Mouse (Mus musculus): ENCODE measurements around the gene Mccc1.

Mccc1 gene

DNA sequence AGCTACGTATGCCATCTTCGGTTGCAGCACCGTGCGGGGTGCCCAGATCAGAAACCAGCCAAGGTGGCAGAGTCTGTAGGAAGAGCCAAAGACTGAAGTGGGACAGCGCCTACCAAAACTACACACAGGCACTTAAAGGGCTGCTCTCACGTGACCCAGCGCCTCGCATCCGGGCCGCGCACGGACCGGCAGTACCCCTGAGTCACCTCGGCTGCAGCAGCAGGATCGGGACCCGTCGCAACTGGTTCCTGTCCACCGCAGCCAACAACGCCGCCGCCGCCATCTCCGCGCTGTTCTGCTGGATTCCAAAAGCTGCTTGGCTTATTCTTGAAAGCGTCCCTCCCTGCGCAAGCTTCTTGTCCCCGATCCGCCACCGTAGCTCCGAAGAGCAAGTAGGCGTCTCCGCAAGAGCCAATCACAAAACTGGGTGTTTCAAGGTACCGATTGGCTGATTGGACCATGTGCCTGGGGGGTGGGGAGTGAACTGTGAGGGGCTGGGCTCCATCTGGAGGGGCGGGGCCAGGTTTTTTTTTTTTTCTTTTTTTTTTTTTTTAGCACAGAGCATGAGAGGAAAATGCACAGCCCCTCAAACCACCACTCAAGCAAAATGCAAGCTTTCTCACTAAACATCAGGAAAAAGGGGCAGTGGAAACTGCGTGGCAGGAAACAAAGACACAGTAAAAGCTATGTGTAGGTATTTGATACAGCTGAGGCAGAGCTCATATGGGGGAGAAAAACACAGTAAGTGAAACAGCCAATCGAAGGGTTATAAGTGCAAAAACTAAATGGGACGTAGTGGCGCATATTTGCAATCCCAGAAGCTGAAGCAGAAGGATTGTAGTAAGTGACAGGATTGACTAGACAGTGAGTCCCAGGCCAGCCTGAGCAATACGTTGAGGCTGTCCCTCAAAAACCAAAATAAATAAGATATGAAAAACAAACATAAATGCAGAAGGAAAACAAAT is at the start of gene Mccc1:
Gene Mccc1 (minus strand): TSS at position 404 of the 965 bp plus-strand sequence.
- in situ Hi-C loops (cut with MboI; ENCODE audit: low sequenced_read_pairs) = no loop called here

- in situ Hi-C loops (cut with MboI; ENCODE audit: low sequenced_read_pairs) = no loop called here
Measured at GRCm38 (mm10) chr3:36049106-36049505, 48.6 kb upstream of the Mccc1 start.

DNA sequence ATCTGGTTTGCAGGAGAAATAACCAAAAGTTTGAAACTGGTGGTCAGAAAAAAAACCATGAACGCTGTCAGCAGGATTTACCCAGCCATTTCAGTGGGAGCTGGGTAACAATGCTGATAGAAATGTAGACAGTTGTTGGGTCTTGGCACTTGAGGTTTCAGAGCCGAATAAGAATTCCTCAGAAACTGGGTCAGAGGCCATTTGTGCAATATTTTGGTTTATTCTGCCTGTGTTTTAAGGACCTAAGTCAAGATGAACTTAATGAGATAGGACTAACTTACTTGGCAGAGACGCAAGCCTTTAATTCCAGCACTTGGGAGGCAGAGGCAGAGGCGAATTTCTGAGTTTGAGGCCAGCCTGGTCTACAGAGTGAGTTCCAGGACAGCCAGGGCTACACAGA is 44.6 kb upstream of the Mccc1 start:
- in situ Hi-C loops (cut with MboI; ENCODE audit: low sequenced_read_pairs) = no loop called here

GRCm38 (mm10) chr3:36044520-36044919 is 44.0 kb upstream of the Mccc1 start:
- in situ Hi-C loops (cut with MboI; ENCODE audit: low sequenced_read_pairs) = no loop called here

GRCm38 (mm10) chr3:36031740-36032510 is 31.4 kb upstream of the Mccc1 start:
- in situ Hi-C loops (cut with MboI; ENCODE audit: low sequenced_read_pairs) = no loop called here

DNA sequence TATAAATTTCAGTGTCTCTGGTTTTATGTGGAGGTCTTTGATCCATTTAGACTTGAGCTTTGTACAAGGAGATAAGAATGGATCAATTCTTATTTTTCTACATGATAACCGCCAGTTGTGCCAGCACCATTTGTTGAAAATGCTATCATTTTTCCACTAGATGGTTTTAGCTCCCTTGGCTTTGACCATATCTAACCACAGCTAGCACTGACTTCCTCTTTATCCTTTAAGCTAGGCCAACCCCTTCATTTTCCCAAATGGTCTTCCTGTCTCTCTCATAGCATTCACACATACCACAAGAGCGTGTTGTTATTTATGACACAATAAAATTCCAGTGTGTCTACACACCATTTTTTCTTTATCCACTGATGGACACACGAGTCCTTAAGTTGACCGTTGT is 29.5 kb upstream of the Mccc1 start:
- in situ Hi-C loops (cut with MboI; ENCODE audit: low sequenced_read_pairs) = no loop called here

GRCm38 (mm10) chr3:36025732-36026131 is 25.3 kb upstream of the Mccc1 start:
- in situ Hi-C loops (cut with MboI; ENCODE audit: low sequenced_read_pairs) = no loop called here

DNA sequence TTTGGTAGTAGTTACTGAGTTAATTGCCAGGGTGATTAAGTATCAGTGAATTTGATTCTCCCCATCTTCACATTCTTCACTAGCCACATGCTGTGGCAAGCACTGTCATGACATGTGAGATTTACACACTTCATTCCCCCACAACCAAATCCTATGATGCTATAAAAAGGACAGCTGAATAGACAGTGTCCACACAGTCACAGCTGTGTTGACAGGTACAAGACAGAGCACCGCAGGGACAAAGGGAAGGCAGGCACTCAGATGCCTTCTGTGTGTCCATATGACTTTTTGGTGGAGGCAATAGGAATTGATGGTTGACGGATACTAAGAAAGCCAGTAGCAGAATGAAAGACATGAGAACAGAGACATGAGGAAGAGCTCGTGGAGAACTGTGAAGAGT is 10.8 kb upstream of the Mccc1 start:
- in situ Hi-C loops (cut with MboI; ENCODE audit: low sequenced_read_pairs) = no loop called here

DNA sequence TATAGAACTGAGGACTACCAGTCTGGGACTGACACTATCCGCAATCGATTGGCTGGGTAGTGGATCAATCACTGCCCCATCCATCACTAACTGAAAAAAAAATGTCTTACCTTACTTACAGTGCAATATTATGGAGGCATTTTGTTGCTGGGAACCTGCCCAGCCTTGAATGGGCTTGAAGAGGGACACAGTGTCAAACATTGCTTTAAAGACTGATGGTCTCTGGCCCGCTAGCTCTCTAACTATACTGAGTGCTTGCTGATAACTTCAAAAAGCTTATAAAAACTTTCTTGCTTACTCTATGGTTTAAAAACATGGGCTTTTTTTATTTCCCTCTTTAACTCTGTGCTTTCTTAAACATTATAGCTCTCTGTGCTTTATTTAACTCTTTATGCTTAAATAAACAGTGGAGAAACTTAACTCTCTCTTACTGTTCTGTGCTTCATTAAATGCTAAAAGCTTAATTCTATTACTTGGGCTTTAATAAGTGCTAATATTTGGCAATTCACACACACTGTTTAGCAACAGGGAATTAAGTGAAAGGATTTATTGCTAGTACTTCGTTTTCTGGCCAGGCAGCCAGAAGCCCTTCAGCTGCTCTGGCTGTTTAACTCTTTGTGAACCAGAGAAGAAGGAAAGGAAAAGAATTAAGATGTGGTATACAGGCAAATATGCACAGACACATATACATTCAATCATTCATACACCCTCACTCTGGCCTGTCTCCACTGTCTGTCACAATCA is 8.1 kb upstream of the Mccc1 start:
- in situ Hi-C loops (cut with MboI; ENCODE audit: low sequenced_read_pairs) = no loop called here

DNA sequence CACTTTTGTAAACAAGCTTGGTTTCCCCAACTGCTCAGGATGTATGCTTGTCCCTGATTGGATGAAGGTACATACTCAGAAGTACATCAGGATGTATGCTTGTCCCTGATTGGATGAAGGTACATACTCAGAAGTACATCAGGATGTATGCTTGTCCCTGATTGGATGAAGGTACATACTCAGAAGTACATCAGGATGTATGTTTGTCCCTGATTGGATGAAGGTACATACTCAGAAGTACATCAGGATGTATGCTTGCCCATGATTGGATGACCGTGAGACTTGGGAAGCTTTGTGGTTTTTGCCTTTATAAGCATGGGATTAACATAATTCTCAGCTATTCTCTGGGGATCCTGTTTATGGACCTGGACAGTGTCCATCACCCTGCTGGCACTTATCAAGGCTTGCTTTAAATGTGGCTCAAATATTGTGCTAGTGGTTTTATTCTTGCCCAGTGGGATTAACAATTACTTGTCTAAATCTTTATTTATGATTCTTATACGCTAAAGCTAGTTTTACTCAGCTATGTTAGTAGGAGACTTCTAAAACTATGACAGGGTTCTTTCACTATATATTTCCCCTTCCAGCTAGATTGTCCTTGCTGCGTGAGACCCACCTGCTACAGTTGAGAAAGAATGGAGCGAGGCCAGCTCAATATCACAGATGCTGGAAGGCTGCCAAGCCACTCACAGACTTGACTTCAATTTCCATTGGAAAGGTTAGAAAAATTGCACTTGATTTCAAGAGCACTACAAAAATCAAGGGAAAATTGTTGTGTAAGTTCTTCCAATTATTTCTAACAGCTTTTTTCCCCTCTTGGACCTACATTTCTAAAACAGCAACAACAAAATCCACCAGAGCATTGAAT is 3.8 kb upstream of the Mccc1 start:
- in situ Hi-C loops (cut with MboI; ENCODE audit: low sequenced_read_pairs) = no loop called here

DNA sequence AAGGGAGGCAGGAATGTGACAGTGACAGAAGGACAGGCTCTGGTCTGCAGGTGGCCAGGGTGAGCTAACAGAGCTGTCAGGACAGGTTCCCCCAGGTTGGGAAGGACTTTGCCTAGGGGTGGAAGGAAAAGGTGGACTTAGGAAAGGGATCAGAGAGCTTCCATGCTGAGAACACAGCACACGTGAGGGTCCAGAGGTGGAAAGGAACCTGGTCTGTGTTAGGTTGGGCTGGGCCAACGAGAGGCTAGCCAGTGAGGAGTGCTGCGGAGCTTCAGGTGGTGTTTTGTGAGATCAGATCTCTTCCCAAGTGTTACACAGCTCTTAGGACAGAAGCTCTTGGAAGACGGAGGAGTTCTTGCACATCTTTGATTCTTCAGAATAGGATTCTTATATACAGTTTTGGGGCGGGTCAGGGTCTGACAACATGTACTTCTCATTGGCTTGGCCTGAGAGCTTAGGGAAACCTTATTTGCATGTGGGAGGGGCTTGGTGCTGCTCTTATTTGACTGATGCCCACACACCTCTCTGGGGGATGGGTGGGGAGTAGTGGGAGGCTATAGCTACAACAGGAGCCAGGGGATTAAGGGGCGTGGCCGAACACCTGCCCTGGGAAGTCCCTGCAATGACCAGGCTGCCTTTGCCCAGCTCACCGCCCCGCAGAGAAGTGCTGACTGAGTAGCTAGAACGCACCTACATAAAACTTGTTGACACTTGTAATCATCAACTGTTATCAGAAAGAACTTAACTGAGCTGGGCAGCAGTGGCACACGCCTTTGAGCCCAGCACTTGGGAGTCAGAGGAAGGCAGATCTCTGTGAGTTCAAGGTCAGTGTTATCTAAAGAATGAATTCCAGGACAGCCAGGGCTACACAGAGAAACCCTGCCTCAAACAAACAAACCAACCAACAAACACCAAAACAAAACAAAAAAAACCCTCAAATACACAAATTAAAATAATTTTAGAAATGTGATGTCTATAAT is 5.6 kb downstream of the Mccc1 start:
- in situ Hi-C loops (cut with MboI; ENCODE audit: low sequenced_read_pairs) = no loop called here

DNA sequence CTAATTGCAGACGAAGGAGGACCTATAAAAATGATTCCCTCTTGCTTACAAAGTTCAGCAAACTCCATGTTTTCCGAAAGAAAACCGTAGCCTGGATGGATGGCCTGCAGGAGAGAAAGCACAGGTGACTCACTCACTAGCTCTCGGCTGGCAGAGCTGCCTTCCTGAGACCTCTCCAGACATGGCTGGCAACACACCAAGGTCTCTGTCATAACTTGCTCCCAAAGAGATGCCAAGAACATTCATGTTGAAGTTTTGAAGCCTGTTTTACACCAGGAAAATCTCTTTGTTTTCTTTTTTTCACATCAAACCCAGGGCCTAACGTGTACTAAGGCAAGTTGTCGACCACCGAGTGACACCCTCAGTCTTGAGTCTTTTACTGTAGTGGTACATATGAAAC is 9.8 kb downstream of the Mccc1 start:
- in situ Hi-C loops (cut with MboI; ENCODE audit: low sequenced_read_pairs) = no loop called here

GRCm38 (mm10) chr3:35988031-35988430 is 12.4 kb downstream of the Mccc1 start:
- in situ Hi-C loops (cut with MboI; ENCODE audit: low sequenced_read_pairs) = loop anchor here (10.0 kb wide), 1 partner anchor 147 kb away; no protein-coding TSS in a partner anchor

DNA sequence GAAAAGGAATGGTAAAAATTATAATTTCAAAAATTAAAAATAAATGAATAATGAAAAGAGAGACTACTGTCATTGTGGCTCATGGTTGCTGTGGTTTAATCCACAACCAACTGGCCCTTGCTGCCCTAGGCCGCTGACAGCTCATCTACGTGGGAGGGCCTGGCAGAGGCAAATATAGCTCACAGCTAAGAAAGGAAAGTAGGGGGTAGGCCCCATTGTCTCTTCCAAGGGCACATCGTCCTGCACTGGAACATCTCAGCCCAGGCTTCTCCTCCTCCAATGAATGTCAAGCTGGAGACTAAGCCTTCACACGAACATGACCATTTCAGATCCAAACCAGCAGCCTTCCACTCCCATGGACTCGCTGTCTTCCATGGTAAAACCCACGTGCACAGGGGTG is 14.2 kb downstream of the Mccc1 start:
- in situ Hi-C loops (cut with MboI; ENCODE audit: low sequenced_read_pairs) = loop anchor here (10.0 kb wide), 1 partner anchor 149 kb away; no protein-coding TSS in a partner anchor

- in situ Hi-C loops (cut with MboI; ENCODE audit: low sequenced_read_pairs) = loop anchor here (10.0 kb wide), 1 partner anchor 279 kb away; no protein-coding TSS in a partner anchor
Measured at GRCm38 (mm10) chr3:35973551-35973950, 26.9 kb downstream of the Mccc1 start.

DNA sequence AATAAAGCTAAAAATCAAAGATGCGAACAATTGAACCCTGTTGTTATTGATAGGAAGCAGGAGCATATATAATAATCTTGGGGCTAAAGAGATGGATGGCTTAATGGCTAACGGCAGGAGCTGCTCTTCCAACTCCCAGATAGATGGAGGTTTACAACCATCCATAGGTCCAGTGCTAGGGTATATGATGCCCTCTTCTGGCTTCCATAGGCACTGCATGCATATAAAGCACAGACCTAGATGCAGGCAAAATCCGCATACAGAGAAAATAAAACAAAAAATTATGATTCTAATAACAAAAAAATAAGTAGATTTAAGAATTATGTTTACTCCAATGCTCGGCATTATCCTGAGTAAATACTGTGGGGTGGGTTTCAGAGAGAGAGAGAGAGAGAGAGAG is 27.5 kb downstream of the Mccc1 start:
- in situ Hi-C loops (cut with MboI; ENCODE audit: low sequenced_read_pairs) = loop anchor here (10.0 kb wide), 1 partner anchor 278 kb away; no protein-coding TSS in a partner anchor

DNA sequence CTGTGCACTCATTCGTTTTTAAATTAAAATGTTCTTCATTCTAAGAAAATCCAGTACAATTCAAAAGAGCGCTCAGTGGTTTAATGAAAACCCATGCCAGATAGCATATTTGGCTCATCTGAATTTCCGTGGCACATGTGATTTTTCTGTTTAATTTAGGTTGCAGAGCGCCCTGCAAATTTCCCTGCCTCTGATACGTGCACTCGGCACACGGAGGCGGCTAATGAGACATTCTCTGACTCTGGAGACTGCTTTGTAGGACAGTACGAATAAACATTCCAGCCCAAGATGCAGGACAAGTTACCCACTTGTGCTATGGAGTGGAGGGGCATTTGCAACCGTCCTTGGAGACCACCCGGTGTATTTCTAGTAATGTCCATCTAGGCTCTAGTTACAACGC is 29.3 kb downstream of the Mccc1 start:
- in situ Hi-C loops (cut with MboI; ENCODE audit: low sequenced_read_pairs) = loop anchor here (10.0 kb wide), 1 partner anchor 276 kb away; no protein-coding TSS in a partner anchor

- in situ Hi-C loops (cut with MboI; ENCODE audit: low sequenced_read_pairs) = loop anchor here (10.0 kb wide), 1 partner anchor 276 kb away; no protein-coding TSS in a partner anchor
Measured at GRCm38 (mm10) chr3:35970441-35970840, 30.0 kb downstream of the Mccc1 start.

Data from CH12F3 (cell line).